Mouse (Mus musculus) bone marrow, adult 2 months (tissue): ENCODE measurements around the gene Tmsb10. TPM values are rescaled to one million over a fixed set of nuclear protein-coding genes. Genes with fewer than 3 reads are reported as not detected.
A peak's percentile ranks its signal among the peaks of the same experiment; 100 is the strongest.

Experiments
- H3K27ac ChIP-seq: fragments of 200-500 bp; 2 replicates; pipeline ENCODE4 v1.5.1; 2012; ENCODE audit warnings: low read depth, mild to moderate bottlenecking, control low read depth, inconsistent platforms, low read length; ENCODE audit not compliant: control insufficient read depth, poor library complexity, insufficient read depth
- H3K4me1 ChIP-seq: fragments of 200-500 bp; 2 replicates; pipeline ENCODE4 v1.6.1; 2011; ENCODE audit warnings: low read length; ENCODE audit not compliant: control insufficient read depth, insufficient read depth
- H3K4me3 ChIP-seq: fragments of 200-500 bp; replicated peaks from 2 replicates; pipeline ENCODE3; 2011; ENCODE audit warnings: mild to moderate bottlenecking, low read depth, low read length, control low read depth; ENCODE audit not compliant: control insufficient read depth
- CTCF ChIP-seq: fragments of 200-500 bp; IDR thresholded peaks from 2 replicates; pipeline ENCODE4 v1.5.1; 2011; ENCODE audit warnings: low read length, control low read depth; ENCODE audit not compliant: control insufficient read depth, insufficient read depth
- POLR2A ChIP-seq: fragments of 200-500 bp; IDR thresholded peaks from 2 replicates; pipeline ENCODE4 v1.6.1; 2011; ENCODE audit warnings: low read depth, mild to moderate bottlenecking, control low read depth, low read length, borderline replicate concordance; ENCODE audit not compliant: control insufficient read depth
- WGBS: fragments of 180-500 bp; shearing (Covaris S2); methylation state at CpG from one replicate; pipeline ENCODE4 v1.1.7; 2018; 5-methylcytosine and 5-hydroxymethylcytosine counted together
- polyA plus RNA-seq: library from polyadenylated mRNA; stranded (reverse); fragments of >200 nt; gene quantifications from 2 replicates; pipeline ENCODE4 v1.2.4, GENCODE M21; 2011; ENCODE audit warnings: low replicate concordance; ENCODE audit not compliant: missing spikeins, insufficient read depth, insufficient read length

Gene Tmsb10
- polyA plus RNA-seq, 1 experiment: 517 TPM

DNA sequence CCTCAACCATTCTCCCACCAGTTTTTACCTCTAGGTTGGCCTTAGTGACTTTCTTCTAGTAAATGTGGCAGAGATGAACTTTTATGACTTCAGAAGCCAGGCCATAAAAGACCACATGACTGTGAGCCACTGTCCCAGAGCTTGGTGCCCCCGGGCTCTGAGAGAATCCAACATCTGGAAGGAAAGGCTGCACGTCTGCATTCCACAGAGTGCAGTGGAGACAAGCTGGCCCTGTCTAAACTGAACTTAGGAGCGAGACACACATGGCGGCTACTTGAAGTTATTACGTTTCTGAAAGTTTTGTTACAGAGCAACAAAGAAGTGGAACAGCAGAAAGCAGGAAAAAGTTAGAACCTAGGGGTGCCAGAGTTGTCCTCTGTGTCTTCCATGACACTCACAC lies 2.1 kb upstream of the Tmsb10 start:
- Histone ChIP-seq H3K27ac (no peak overlapping the region), H3K4me3 (no peak overlapping the region), H3K4me1 (peaks cover 1% of the 10 kb centered on the region; the same call in 1 of the 2 replicates)
- TF ChIP-seq POLR2A (no peak), CTCF (no peak)
- WGBS: 82% methylated on average over 5 of the region's 5 CpGs

DNA sequence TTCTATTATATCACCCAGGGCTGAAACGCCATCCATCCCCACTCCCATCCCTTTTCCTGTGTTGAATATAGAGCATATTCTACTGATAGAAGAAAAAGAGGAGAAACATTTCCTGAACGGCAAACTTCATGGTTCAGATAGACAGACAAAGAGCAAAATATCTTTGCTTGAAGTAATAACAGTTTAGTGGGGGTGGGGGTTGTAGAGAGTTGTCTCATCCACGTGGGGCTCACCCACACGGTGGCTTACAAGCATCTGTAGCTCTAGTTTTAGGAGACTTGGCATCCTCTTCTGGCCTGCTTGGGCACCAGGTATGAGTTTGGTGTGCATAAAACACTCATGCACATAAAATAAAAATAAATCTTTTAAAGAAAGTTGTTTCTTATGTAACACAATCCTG lies 627 bp upstream of the Tmsb10 start:
- TF ChIP-seq CTCF (no peak), POLR2A (no peak)
- Histone ChIP-seq H3K4me3 (no peak overlapping the region), H3K27ac (no peak overlapping the region), H3K4me1 (peaks cover 3% of the 10 kb centered on the region; the same call in 1 of the 2 replicates)
- 37% methylated on average over 4 of the region's 4 CpGs for WGBS

DNA sequence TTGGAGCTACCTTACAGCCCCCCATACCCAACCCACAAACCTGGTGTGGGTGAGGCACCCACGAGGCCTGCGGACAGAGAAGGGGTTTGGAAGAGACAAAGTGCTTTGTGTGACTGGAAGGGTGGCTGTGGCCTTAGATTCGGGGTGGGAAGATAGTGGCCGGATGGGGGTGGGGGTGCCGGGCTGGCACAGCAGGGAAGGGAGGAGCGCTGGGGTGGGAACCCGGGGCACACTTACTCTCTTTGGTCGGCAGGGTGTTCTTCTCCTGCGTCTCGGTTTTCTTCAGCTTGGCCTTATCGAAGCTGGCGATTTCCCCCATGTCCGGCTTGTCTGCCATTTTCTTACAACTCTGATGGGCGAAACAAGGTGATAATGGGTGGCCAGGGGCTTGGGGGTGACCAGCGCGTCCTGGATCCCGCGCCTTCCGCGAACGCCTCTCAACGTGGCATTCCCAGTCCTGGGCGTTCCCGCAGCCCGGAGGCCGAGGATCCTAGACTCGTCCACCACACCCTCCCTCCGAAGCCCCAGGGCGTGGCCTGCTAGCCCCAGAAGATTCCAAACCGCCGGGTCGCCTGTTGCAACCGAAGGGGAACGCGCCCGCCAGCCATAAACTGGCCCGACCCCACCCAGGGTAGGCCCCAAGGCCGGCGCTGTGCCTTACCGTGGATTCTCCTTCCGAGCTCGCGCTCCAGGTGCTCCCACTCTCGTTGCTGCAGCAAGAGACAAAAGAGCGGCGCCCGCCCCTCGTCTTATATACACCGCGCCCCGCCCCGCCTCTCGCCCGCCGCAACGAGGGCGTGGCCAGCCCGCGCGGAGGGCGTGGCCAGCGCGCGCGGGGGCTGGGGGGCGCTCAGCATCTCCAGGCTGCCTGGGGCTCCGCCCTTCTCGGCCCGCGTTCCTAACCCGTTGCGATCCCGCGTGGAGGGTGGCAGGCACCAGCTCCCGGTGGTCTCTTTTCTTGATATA lies 589 bp downstream of the Tmsb10 start:
- Histone ChIP-seq H3K4me1 (peaks cover 3% of the 10 kb centered on the region; the same call in 1 of the 2 replicates), H3K27ac (peak overlapping the region; percentile 30), H3K4me3 (peak overlapping the region; percentile 85)
- TF ChIP-seq POLR2A (peak; percentile 92; the same call in 1 of the 2 replicates), CTCF (no peak)
- WGBS: 1% methylated on average over 75 of the region's 75 CpGs

DNA sequence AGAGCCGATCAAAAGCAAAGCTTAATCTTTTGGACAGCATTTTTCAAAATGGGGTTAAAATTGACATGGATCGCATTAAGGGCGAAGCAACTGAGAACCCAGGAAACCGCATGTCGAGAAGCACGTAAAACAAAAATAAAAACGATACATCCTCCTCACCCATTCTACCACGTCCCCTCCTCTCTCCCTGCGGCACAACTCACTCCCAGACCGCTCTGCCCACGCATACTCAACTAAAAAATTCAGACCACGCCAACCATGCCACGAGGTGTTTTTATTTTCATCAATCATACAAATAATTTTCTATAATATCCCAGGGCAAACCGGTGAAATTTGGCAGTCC lies 1.5 kb downstream of the Tmsb10 start:
- peaks cover 3% of the 10 kb centered on the region; the same call in 1 of the 2 replicates for H3K4me1 ChIP-seq
- H3K27ac ChIP-seq: no peak overlapping the region; the same call in 1 of the 2 replicates
- 2% methylated on average over 14 of the region's 14 CpGs for WGBS
- TF ChIP-seq POLR2A: no peak
- no peak for TF ChIP-seq CTCF
- H3K4me3 ChIP-seq: peak overlapping the region; percentile 60

DNA sequence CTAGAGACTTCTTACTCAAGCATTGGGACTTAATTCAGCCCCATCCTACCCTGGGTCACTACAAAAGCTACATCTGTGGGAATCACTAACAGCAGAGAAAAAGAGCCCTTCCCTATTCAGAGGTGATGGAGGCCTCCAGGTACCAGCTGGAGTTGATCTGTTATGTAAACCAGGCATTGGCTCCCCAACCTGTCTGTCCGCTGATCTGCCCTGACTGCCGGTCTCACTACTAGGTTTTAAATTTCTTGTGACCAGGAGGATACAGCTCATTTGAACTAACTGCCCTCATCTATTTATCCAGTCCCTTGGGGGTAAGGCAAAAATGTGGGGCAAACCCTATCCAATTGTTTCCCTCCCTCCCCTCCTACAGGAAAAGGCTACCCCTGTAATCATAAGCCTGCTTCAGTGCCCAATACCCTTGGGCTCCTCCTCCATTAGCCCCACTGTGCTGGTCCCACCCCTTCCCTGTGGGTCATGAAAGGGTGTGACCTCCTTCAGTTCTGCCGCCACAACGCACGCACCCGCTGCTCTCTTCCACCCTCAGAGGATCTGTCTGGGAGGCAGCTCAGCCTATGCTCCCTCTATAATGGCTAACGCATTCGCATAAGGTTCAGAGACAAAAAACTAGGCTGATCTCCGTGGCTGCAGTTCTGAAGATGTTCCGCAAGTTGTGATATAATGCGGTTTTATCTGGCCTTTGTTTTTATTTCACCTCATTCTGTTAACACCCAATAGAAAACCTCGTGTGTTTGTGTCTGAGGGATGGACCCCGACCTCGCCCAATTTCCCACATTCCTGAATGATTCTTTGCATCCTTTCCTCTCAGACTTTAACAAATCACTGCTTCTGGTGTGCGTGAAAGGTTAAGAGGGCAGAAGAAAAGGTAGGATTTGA lies 2.1 kb downstream of the Tmsb10 start:
- peak overlapping the region; percentile 60 for H3K4me3 ChIP-seq
- WGBS: 17% methylated on average over 15 of the region's 15 CpGs
- TF ChIP-seq POLR2A: peak; percentile 92
- TF ChIP-seq CTCF: no peak
- H3K27ac ChIP-seq: peak overlapping the region; percentile 56; the same call in 1 of the 2 replicates
- H3K4me1 ChIP-seq: peaks cover 3% of the 10 kb centered on the region; the same call in 1 of the 2 replicates

DNA sequence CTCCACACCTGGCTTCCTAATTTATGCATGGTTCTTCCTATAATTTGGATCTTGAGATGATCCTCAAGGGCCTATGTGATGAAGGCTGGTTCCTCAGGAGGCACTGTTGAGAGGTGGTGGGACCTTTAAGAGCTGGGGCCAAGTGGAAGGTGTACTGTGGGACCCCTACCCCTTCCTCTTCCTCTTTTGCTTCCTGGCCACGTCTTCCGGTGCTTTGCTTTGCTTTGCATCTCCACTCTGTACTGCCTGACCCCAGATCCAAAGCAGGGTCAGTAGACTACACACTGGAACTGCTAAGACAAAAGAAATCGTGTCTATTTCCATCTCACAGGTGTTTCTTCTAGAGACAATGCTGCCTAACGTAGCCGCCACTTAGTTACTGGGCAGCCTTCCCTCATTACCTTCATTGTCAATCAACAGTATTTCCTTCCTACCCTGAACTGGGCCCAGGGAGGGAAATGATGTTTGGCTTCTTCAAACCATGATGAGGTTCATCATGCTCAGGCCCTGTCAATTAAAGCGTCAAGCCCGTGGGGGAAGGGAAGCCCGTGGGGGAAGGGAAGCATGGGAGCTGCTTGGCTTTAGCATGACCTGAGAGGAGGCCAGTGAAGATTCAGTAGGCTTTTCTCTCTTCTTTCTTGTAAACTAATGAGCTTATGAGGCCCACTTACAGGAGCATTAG lies 2.9 kb downstream of the Tmsb10 start:
- Histone ChIP-seq H3K27ac (peak overlapping the region; percentile 56), H3K4me1 (peaks cover 3% of the 10 kb centered on the region; the same call in 1 of the 2 replicates), H3K4me3 (no peak overlapping the region)
- TF ChIP-seq CTCF: no peak
- TF ChIP-seq POLR2A: no peak
- WGBS: 14% methylated on average over 8 of the region's 8 CpGs

DNA sequence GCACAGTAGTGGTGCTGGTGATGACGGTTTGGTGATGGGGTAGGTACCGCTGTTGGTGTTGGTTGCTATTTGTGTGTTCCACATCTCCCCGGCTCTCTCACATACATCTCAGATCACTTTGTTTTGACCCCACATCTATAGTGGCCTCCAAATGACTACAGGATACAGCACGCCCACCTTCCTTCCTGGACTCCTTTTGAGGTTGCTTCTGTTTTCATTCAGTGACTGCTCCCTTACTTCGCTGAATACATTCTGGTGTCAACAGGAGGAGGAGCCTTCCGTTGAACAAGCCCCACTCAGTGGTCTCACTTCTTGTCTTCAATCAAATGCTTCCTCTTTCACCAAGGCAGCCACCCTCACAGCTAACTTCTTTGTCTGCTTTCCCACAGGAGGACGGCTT lies 3.8 kb downstream of the Tmsb10 start:
- 5% methylated on average over 7 of the region's 7 CpGs for WGBS
- TF ChIP-seq CTCF (no peak), POLR2A (0 out of 2 replicates have a peak, but pooled peaks have one; percentile 3)
- no peak overlapping the region for H3K4me3 ChIP-seq
- H3K27ac ChIP-seq: peak overlapping the region; percentile 56
- H3K4me1 ChIP-seq: peaks cover 3% of the 10 kb centered on the region; the same call in 1 of the 2 replicates

DNA sequence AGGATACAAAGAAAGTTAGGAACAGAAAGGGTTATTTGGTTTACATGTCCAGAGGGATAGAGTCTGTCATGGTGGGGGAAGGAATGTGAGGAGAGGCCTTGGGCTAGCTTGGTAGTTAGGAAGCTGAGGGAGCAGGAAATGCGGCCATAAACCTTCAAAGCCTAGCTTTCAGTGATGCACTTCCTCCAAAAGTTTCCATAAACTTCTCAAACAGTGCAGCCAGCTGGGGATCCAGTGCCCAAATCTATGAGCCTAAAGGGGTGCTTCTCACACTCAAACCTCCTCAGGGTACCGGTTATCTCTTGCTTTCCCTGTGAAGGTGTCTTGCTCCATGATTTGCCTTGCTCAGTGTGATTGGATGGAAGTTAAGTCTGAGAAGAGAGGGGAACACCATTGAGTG lies 5.6 kb downstream of the Tmsb10 start:
- no peak for TF ChIP-seq CTCF
- no peak for TF ChIP-seq POLR2A
- Histone ChIP-seq H3K27ac (no peak overlapping the region), H3K4me3 (no peak overlapping the region), H3K4me1 (peaks cover 3% of the 10 kb centered on the region; the same call in 1 of the 2 replicates)
- 67% methylated on average over 2 of the region's 2 CpGs for WGBS
